Mouse (Mus musculus) heart, postnatal 0 days (tissue): ENCODE measurements around the gene Pde6g. TPM values are rescaled to one million over a fixed set of nuclear protein-coding genes. Genes with fewer than 3 reads are reported as not detected.
"Not testable (repeated sequence)": the region's sequence is repeated elsewhere in the genome, so short reads cannot be mapped to it uniquely, and the experiment has no call there.

Experiments
- ATAC-seq: fragments of 200-750 bp; cut with Nextera tagmentation; 2 replicates; pipeline ENCODE4 v1.8.0; 2017; ENCODE audit warnings: low read depth, moderate number of reproducible peaks, moderate library complexity; ENCODE audit not compliant: insufficient read depth
- DNase-seq: peaks from one replicate; pipeline ENCODE4 v3.0.0-alpha.2; 2016; ENCODE audit warnings: low spot score
- H3K27ac ChIP-seq: fragments of 300-500 bp; sonication (generic); 2 replicates; pipeline ENCODE4 v1.5.1; 2014; ENCODE audit warnings: low read depth, mild to moderate bottlenecking
- H3K27me3 ChIP-seq: fragments of 300-500 bp; sonication (generic); 2 replicates; pipeline ENCODE4 v1.6.1; 2014; ENCODE audit warnings: low read length, mixed read lengths; ENCODE audit not compliant: control insufficient read depth, insufficient read depth
- H3K36me3 ChIP-seq: fragments of 300-500 bp; sonication (generic); replicated peaks from 2 replicates; pipeline ENCODE4 v1.6.1; 2014; ENCODE audit warnings: low read length, mixed read lengths; ENCODE audit not compliant: control insufficient read depth, insufficient read depth
- H3K4me1 ChIP-seq: fragments of 300-500 bp; sonication (generic); 2 replicates; pipeline ENCODE4 v1.6.1; 2014; ENCODE audit warnings: antibody characterized with exemption; ENCODE audit not compliant: control insufficient read depth, insufficient read depth
- H3K4me2 ChIP-seq: fragments of 300-500 bp; sonication (generic); 2 replicates; pipeline ENCODE4 v1.6.1; 2014; ENCODE audit warnings: low read depth, mild to moderate bottlenecking, low read length, moderate library complexity
- H3K4me3 ChIP-seq: fragments of 300-500 bp; sonication (generic); 2 replicates; pipeline ENCODE4 v1.5.1; 2014; ENCODE audit warnings: low read depth, low read length
- H3K9ac ChIP-seq: fragments of 300-500 bp; sonication (generic); replicated peaks from 2 replicates; pipeline ENCODE4 v1.6.1; 2014; ENCODE audit warnings: low read depth, low read length, mixed read lengths
- H3K9me3 ChIP-seq: fragments of 300-500 bp; sonication (generic); replicated peaks from 2 replicates; pipeline ENCODE4 v1.6.1; 2016; ENCODE audit warnings: low read length; ENCODE audit not compliant: control insufficient read depth
- CTCF ChIP-seq: IDR thresholded peaks from 2 replicates; pipeline ENCODE4 v1.5.1; 2016; ENCODE audit warnings: antibody characterized with exemption, control low read depth, low read depth
- EP300 ChIP-seq: IDR thresholded peaks from 2 replicates; pipeline ENCODE4 v1.6.1; 2016; ENCODE audit warnings: antibody characterized with exemption, low read depth
- WGBS: fragments of 180-500 bp; shearing (Covaris S2); extraction: QIAGEN DNeasy Blood & Tissue Kit; methylation state at CpG from one replicate; pipeline ENCODE4 v1.1.7; 2014; 5-methylcytosine and 5-hydroxymethylcytosine counted together
- polyA plus RNA-seq: library from polyadenylated mRNA; unstranded; fragments of >200 nt; fragmentation: Nextera tagmentation; extraction: Ambion mirVana; gene quantifications from 2 replicates; pipeline ENCODE4 v1.2.1, GENCODE M21; 2015
- total RNA-seq: library from RNA; depleted of rRNA; stranded (reverse); fragments of >200 nt; gene quantifications from 2 replicates; pipeline ENCODE4 v1.2.3, GENCODE M21; 2014; ENCODE audit warnings: low replicate concordance; rRNA removed

The Pde6g gene
- total and polyA plus RNA-seq, 2 experiments from 2014 or later = 0.33 TPM; not detected in 1

DNA sequence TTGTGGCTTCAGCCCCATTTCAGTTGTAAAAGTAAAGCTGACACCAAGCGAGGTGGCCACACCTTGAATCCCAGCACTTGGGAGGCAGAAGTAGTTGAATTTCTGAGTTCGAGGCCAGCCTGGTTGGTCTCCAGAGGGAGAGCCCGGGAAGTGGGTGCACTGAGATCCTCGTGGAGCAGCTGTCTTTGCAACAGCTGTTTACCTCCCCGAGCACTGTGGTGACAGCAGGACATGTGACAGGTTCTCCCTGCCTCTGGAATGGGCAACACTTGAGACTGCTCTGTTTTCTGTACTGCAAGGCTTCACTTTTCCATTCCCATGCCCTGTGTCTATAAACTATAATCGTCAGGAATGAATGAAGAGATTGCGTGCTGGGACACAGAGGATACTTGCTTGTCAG is 35.4 kb downstream of the Pde6g start:
- no peak overlapping the region for H3K4me2 ChIP-seq
- 59% methylated on average over 7 of the region's 7 CpGs for WGBS
- TF ChIP-seq EP300 = no peak
- no peak for TF ChIP-seq CTCF
- H3K4me3 ChIP-seq = no peak overlapping the region
- H3K27ac ChIP-seq = no peak overlapping the region
- H3K27me3 ChIP-seq = no peaks in the 10 kb centered on the region
- H3K9me3 ChIP-seq = no peaks in the 10 kb centered on the region
- no peak overlapping the region for H3K9ac ChIP-seq
- H3K36me3 ChIP-seq = peaks cover 90% of the 10 kb centered on the region
- no peaks in the 10 kb centered on the region for H3K4me1 ChIP-seq
- ATAC-seq = no peak
- DNase-seq = no peak

DNA sequence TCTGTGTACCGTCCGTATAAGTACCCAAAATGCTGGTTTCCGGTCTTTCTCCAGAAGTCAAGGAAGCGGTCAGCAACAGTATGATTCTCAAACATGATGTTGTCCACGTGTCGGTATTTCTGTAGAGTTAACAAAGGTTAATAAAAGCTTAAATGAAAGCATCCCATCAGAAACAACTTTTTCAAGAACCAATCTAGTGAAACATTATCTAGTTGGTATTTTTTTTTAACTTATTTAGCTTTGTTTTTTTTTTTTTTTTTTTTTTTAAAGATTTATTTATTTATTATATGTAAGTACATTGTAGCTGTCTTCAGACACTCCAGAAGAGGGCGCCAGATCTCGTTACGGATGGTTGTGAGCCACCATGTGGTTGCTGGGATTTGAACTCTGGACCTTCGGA is 39.7 kb downstream of the Pde6g start:
- not testable (repeated sequence) for H3K4me2 ChIP-seq, H3K4me3 ChIP-seq, H3K27me3 ChIP-seq, ATAC-seq, H3K9me3 ChIP-seq, DNase-seq, H3K9ac ChIP-seq, H3K4me1 ChIP-seq, H3K27ac ChIP-seq
- peaks cover 90% of the 10 kb centered on the region for H3K36me3 ChIP-seq
- WGBS = 97% methylated on average over 7 of the region's 10 CpGs

DNA sequence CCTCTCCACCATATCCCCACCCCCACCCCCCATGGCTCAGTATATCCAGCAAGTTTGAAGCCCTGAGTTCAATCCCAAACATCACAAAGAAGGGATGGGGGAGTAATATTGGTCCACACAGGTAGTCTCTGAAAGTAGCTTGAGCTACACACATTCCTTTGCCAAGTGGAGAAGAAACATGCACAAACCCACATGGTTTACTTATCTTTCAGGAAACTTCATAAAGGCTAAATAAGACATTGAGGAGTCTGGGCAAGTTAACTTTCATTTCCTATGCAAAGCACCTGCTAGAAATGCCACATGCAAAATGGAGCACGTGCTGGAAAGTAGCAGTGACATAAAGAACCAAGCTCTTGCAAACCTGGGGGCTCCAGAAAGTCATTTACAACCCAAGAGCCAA is 46.9 kb downstream of the Pde6g start:
- Histone ChIP-seq H3K36me3 (peaks cover 98% of the 10 kb centered on the region), H3K27ac (no peak overlapping the region), H3K27me3 (no peaks in the 10 kb centered on the region), H3K9ac (no peak overlapping the region), H3K9me3 (no peaks in the 10 kb centered on the region), H3K4me3 (no peak overlapping the region), H3K4me1 (no peaks in the 10 kb centered on the region), H3K4me2 (no peak overlapping the region)
- no peak for DNase-seq
- no peak for ATAC-seq
- TF ChIP-seq CTCF = no peak
- no peak for TF ChIP-seq EP300
- WGBS = 88% methylated on average over 1 of the region's 1 CpGs

DNA sequence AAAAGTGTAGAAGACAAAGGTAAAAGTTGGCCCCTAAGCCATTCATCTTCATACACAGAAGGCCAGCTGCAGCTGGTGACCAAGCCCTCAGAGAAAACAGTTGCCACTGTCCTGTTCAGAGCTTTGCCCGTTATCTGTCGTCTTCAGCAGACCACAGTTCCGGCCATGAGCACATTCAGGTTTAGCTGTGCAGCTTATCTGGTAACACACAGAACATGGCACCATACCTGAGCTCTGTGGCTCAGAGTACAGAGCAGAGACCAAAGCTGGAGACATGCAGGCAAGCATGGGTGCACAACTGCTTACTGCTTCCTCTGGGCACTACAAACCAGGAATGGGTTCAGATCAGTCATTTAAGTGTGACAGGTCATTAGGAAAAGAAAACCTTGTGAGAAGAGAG is 47.4 kb downstream of the Pde6g start:
- TF ChIP-seq EP300 (no peak), CTCF (no peak)
- H3K4me2 ChIP-seq = no peak overlapping the region
- H3K4me1 ChIP-seq = no peaks in the 10 kb centered on the region
- no peak overlapping the region for H3K27ac ChIP-seq
- DNase-seq = no peak
- no peak overlapping the region for H3K9ac ChIP-seq
- WGBS = 80% methylated on average over 3 of the region's 3 CpGs
- no peak overlapping the region for H3K4me3 ChIP-seq
- no peaks in the 10 kb centered on the region for H3K27me3 ChIP-seq
- no peaks in the 10 kb centered on the region for H3K9me3 ChIP-seq
- ATAC-seq = no peak
- H3K36me3 ChIP-seq = peaks cover 98% of the 10 kb centered on the region

DNA sequence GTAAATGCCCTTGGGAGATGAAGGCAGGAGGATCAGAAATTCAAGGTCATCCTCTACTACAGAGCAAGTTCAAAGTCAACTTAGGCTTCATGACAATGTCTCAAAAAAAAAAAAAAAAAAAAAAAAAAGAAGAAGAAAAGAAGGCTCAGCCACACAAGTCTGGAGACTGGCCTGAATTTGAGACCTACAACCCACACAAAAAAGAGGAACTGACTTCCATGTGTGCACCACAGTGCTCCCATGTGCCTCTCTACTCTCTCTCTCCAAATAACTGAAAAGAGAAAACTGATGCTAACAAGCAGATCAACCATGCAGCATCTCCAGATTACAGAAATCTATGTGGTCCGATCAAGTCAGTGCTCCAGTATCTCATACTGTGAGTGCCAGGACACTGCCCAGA is 48.5 kb downstream of the Pde6g start:
- Histone ChIP-seq H3K9me3 (no peaks in the 10 kb centered on the region), H3K27me3 (no peaks in the 10 kb centered on the region), H3K27ac (no peak overlapping the region), H3K4me1 (no peaks in the 10 kb centered on the region), H3K36me3 (peaks cover 98% of the 10 kb centered on the region), H3K9ac (no peak overlapping the region), H3K4me2 (no peak overlapping the region), H3K4me3 (no peak overlapping the region)
- WGBS = 84% methylated on average over 1 of the region's 1 CpGs
- ATAC-seq = no peak
- TF ChIP-seq EP300 (no peak), CTCF (no peak)
- no peak for DNase-seq

DNA sequence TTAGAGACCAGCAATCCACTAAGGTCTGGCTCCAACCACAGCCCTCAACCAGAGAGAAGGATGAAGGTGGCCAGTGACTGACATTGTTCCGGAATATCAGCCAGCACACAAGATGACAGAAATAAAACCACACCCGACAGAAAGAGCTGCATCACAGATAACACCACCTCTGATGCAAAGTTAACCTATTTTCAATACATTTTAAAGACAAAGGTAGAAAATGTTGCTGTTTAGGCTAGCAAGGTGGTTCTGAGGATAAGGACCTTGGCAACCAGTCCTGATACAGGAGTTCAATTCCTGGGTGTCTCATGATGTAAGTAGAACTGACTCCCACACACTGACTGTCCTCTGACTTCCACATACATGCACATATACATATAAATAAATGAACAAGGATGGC is 54.0 kb downstream of the Pde6g start:
- Histone ChIP-seq H3K9ac (no peak overlapping the region), H3K36me3 (peaks cover 82% of the 10 kb centered on the region), H3K4me3 (no peak overlapping the region), H3K4me1 (no peaks in the 10 kb centered on the region), H3K27ac (no peak overlapping the region), H3K9me3 (no peaks in the 10 kb centered on the region), H3K4me2 (no peak overlapping the region), H3K27me3 (no peaks in the 10 kb centered on the region)
- TF ChIP-seq CTCF = no peak
- no peak for TF ChIP-seq EP300
- no peak for ATAC-seq
- 84% methylated on average over 2 of the region's 2 CpGs for WGBS
- DNase-seq = no peak

Other genes with a start within 250 kb of the Pde6g start
- gene Bahcc1, start 220.6 kb downstream of the Pde6g start, total RNA-seq = 12.2 and 13.1 TPM in 2 replicates
- gene Bahcc1, start 220.6 kb downstream of the Pde6g start, polyA plus RNA-seq = 2.8 and 3.5 TPM in 2 replicates
- gene Actg1, start 105.0 kb downstream of the Pde6g start, total RNA-seq = 700 and 751 TPM in 2 replicates
- 639 and 714 TPM in 2 replicates for gene Actg1, start 105.0 kb downstream of the Pde6g start, polyA plus RNA-seq
- gene Fscn2, start 92.0 kb downstream of the Pde6g start, total RNA-seq = not detected in 2 replicates
- gene Fscn2, start 92.0 kb downstream of the Pde6g start, polyA plus RNA-seq = 0.65 and 0.68 TPM in 2 replicates
- 46.7 and 70.5 TPM in 2 replicates for gene Faap100, start 74.7 kb downstream of the Pde6g start, total RNA-seq
- gene Faap100, start 74.7 kb downstream of the Pde6g start, polyA plus RNA-seq = 22.3 and 28.6 TPM in 2 replicates
- 59.0 and 66.0 TPM in 2 replicates for gene Nploc4, start 15.8 kb downstream of the Pde6g start, total RNA-seq
- gene Nploc4, start 15.8 kb downstream of the Pde6g start, polyA plus RNA-seq = 17.6 and 20.5 TPM in 2 replicates
- not detected in 2 replicates for gene Tspan10, start 10.9 kb downstream of the Pde6g start, total RNA-seq
- gene Tspan10, start 10.9 kb downstream of the Pde6g start, polyA plus RNA-seq = 0.08 TPM in 1 of 2 replicates, not detected in the other
- 69.2 and 85.3 TPM in 2 replicates for gene Oxld1, start 4.6 kb upstream of the Pde6g start, total RNA-seq
- gene Oxld1, start 4.6 kb upstream of the Pde6g start, polyA plus RNA-seq = 40.1 and 45.3 TPM in 2 replicates
- gene Ccdc137, start 4.6 kb upstream of the Pde6g start, total RNA-seq = 4.7 and 5.7 TPM in 2 replicates
- 11.2 and 12.6 TPM in 2 replicates for gene Ccdc137, start 4.6 kb upstream of the Pde6g start, polyA plus RNA-seq
- 35.4 and 48.3 TPM in 2 replicates for gene Arl16, start 14.1 kb upstream of the Pde6g start, total RNA-seq
- 25.1 and 28.2 TPM in 2 replicates for gene Arl16, start 14.1 kb upstream of the Pde6g start, polyA plus RNA-seq
- gene Mrpl12, start 31.1 kb upstream of the Pde6g start, total RNA-seq = 119 and 161 TPM in 2 replicates
- gene Mrpl12, start 31.1 kb upstream of the Pde6g start, polyA plus RNA-seq = 308 and 315 TPM in 2 replicates
- gene Slc25a10, start 38.3 kb upstream of the Pde6g start, total RNA-seq = 66.8 and 74.3 TPM in 2 replicates
- gene Slc25a10, start 38.3 kb upstream of the Pde6g start, polyA plus RNA-seq = 30.3 and 33.8 TPM in 2 replicates
- gene Gcgr, start 77.2 kb upstream of the Pde6g start, total RNA-seq = 0.23 and 1.9 TPM in 2 replicates
- 0.81 and 1.3 TPM in 2 replicates for gene Gcgr, start 77.2 kb upstream of the Pde6g start, polyA plus RNA-seq
- 66.9 and 93.5 TPM in 2 replicates for gene Mcrip1, start 96.2 kb upstream of the Pde6g start, total RNA-seq
- 136 and 138 TPM in 2 replicates for gene Mcrip1, start 96.2 kb upstream of the Pde6g start, polyA plus RNA-seq
- not detected in 2 replicates for gene Ppp1r27, start 97.6 kb upstream of the Pde6g start, total RNA-seq
- gene Ppp1r27, start 97.6 kb upstream of the Pde6g start, polyA plus RNA-seq = 0.20 TPM in 1 of 2 replicates, not detected in the other
- gene P4hb, start 119.8 kb upstream of the Pde6g start, total RNA-seq = 232 and 241 TPM in 2 replicates
- 261 and 268 TPM in 2 replicates for gene P4hb, start 119.8 kb upstream of the Pde6g start, polyA plus RNA-seq
- gene Arhgdia, start 128.1 kb upstream of the Pde6g start, total RNA-seq = 204 and 231 TPM in 2 replicates
- 239 and 245 TPM in 2 replicates for gene Arhgdia, start 128.1 kb upstream of the Pde6g start, polyA plus RNA-seq
- gene Alyref, start 144.9 kb upstream of the Pde6g start, total RNA-seq = 104 and 132 TPM in 2 replicates
- 147 and 155 TPM in 2 replicates for gene Alyref, start 144.9 kb upstream of the Pde6g start, polyA plus RNA-seq
- gene Anapc11, start 144.9 kb upstream of the Pde6g start, total RNA-seq = 41.1 and 43.4 TPM in 2 replicates
- 163 and 185 TPM in 2 replicates for gene Anapc11, start 144.9 kb upstream of the Pde6g start, polyA plus RNA-seq
- gene Npb, start 155.0 kb upstream of the Pde6g start, total RNA-seq = 25.1 TPM in 1 of 2 replicates, not detected in the other
- 9.9 and 11.8 TPM in 2 replicates for gene Npb, start 155.0 kb upstream of the Pde6g start, polyA plus RNA-seq
- gene Pcyt2, start 164.4 kb upstream of the Pde6g start, total RNA-seq = 57.5 and 76.7 TPM in 2 replicates
- 67.5 and 69.6 TPM in 2 replicates for gene Pcyt2, start 164.4 kb upstream of the Pde6g start, polyA plus RNA-seq
- 12.4 and 63.2 TPM in 2 replicates for gene Sirt7, start 171.7 kb upstream of the Pde6g start, total RNA-seq
- gene Sirt7, start 171.7 kb upstream of the Pde6g start, polyA plus RNA-seq = 14.1 and 15.2 TPM in 2 replicates
- gene Mafg, start 180.1 kb upstream of the Pde6g start, total RNA-seq = 34.1 and 37.7 TPM in 2 replicates
- gene Mafg, start 180.1 kb upstream of the Pde6g start, polyA plus RNA-seq = 13.6 and 14.1 TPM in 2 replicates
- gene Pycr1, start 190.3 kb upstream of the Pde6g start, total RNA-seq = 2.1 and 5.8 TPM in 2 replicates
- gene Pycr1, start 190.3 kb upstream of the Pde6g start, polyA plus RNA-seq = 6.3 and 6.5 TPM in 2 replicates
- 27.8 and 29.3 TPM in 2 replicates for gene Myadml2, start 194.7 kb upstream of the Pde6g start, total RNA-seq
- 32.7 and 33.5 TPM in 2 replicates for gene Myadml2, start 194.7 kb upstream of the Pde6g start, polyA plus RNA-seq
- gene Notum, start 207.7 kb upstream of the Pde6g start, total RNA-seq = 0.27 TPM in 1 of 2 replicates, not detected in the other
- 0.08 and 0.16 TPM in 2 replicates for gene Notum, start 207.7 kb upstream of the Pde6g start, polyA plus RNA-seq
- 88.8 and 146 TPM in 2 replicates for gene Aspscr1, start 219.5 kb upstream of the Pde6g start, total RNA-seq
- gene Aspscr1, start 219.5 kb upstream of the Pde6g start, polyA plus RNA-seq = 86.3 and 87.9 TPM in 2 replicates